Mouse (Mus musculus): ENCODE data around the gene Gm128. TPM values are rescaled to one million over a fixed set of nuclear protein-coding genes. Genes with fewer than 3 reads are reported as not detected.
A peak's percentile ranks its signal among the peaks of the same experiment; 100 is the strongest.
"Not testable (repeated sequence)": the region's sequence is repeated elsewhere in the genome, so short reads cannot be mapped to it uniquely, and the experiment has no call there.

The Gm128 gene
- polyA plus RNA-seq, 1 experiment = 1.7 TPM

GRCm38 (mm10) chr3:95224295-95224694 lies 17.1 kb downstream of the Gm128 start:
- Histone ChIP-seq H3K4me3 (replicated peaks) (peak overlapping the region; percentile 62), H3K36me3 (replicated peaks; ENCODE audit: low read length) (peaks cover 69% of the 10 kb centered on the region)

GRCm38 (mm10) chr3:95223041-95223440 lies 18.4 kb downstream of the Gm128 start:
- peaks cover 76% of the 10 kb centered on the region for H3K36me3 ChIP-seq (replicated peaks; ENCODE audit: low read length)

More at GRCm38 (mm10) chr3:95224295-95224694, 17.1 kb downstream of the Gm128 start:
- peaks cover 68% of the 10 kb centered on the region for H3K4me1 ChIP-seq
- no peaks in the 10 kb centered on the region for H3K27me3 ChIP-seq (replicated peaks)
- TF ChIP-seq FLI1 (IDR thresholded peaks at IDR 0.05; ENCODE audit: low read length) (no peak), GATA1 (IDR thresholded peaks at IDR 0.05; ENCODE audit: borderline replicate concordance, low read length) (no peak)
- no peaks in the 10 kb centered on the region for H3K9me3 ChIP-seq

GRCm38 (mm10) chr3:95218466-95219137 lies 22.8 kb downstream of the Gm128 start:
- Histone ChIP-seq H3K4me3 (replicated peaks) (peak overlapping the region; percentile 98), H3K9me3 (no peaks in the 10 kb centered on the region), H3K4me1 (peaks cover 65% of the 10 kb centered on the region), H3K27me3 (replicated peaks) (no peaks in the 10 kb centered on the region), H3K36me3 (replicated peaks; ENCODE audit: low read length) (peaks cover 72% of the 10 kb centered on the region)
- TF ChIP-seq FLI1 (IDR thresholded peaks at IDR 0.05; ENCODE audit: low read length) = no peak
- no peak for TF ChIP-seq GATA1 (IDR thresholded peaks at IDR 0.05; ENCODE audit: borderline replicate concordance, low read length)

More at GRCm38 (mm10) chr3:95223041-95223440, 18.4 kb downstream of the Gm128 start:
- TF ChIP-seq FLI1 (IDR thresholded peaks at IDR 0.05; ENCODE audit: low read length) = no peak
- TF ChIP-seq GATA1 (IDR thresholded peaks at IDR 0.05; ENCODE audit: borderline replicate concordance, low read length) = no peak
- Histone ChIP-seq H3K4me1 (peaks cover 79% of the 10 kb centered on the region), H3K4me3 (replicated peaks) (peak overlapping the region; percentile 31), H3K9me3 (no peaks in the 10 kb centered on the region), H3K27me3 (replicated peaks) (no peaks in the 10 kb centered on the region)

- no peaks in the 10 kb centered on the region for H3K9me3 ChIP-seq
- peak within 1 kb of the TSS; percentile 98 for H3K4me3 ChIP-seq (replicated peaks)
- H3K36me3 ChIP-seq (replicated peaks; ENCODE audit: low read length) = peaks cover 64% of the 10 kb centered on the region
- TF ChIP-seq FLI1 (IDR thresholded peaks at IDR 0.05; ENCODE audit: low read length) (peak; percentile 25; the same call in 1 of the 2 replicates), GATA1 (IDR thresholded peaks at IDR 0.05; ENCODE audit: borderline replicate concordance, low read length) (no peak)
- no peaks in the 10 kb centered on the region for H3K27me3 ChIP-seq (replicated peaks)
- peaks cover 56% of the 10 kb centered on the region for H3K4me1 ChIP-seq
Measured at GRCm38 (mm10) chr3:95217255-95218134, 23.9 kb downstream of the Gm128 start, which contains the start of gene Gabpb2. Gene Gabpb2 (minus strand): TSS chr3:95217916.

- H3K4me1 ChIP-seq = peaks cover 48% of the 10 kb centered on the region
- TF ChIP-seq FLI1 (IDR thresholded peaks at IDR 0.05; ENCODE audit: low read length) (no peak), GATA1 (IDR thresholded peaks at IDR 0.05; ENCODE audit: borderline replicate concordance, low read length) (no peak)
- no peaks in the 10 kb centered on the region for H3K9me3 ChIP-seq
- peak overlapping the region; percentile 98 for H3K4me3 ChIP-seq (replicated peaks)
- H3K36me3 ChIP-seq (replicated peaks; ENCODE audit: low read length) = peaks cover 65% of the 10 kb centered on the region
- no peaks in the 10 kb centered on the region for H3K27me3 ChIP-seq (replicated peaks)
Measured at GRCm38 (mm10) chr3:95216655-95217254, 24.6 kb downstream of the Gm128 start.

GRCm38 (mm10) chr3:95213609-95213975 lies 27.8 kb downstream of the Gm128 start:
- H3K36me3 ChIP-seq (replicated peaks; ENCODE audit: low read length) = peaks cover 63% of the 10 kb centered on the region
- no peak for TF ChIP-seq GATA1 (IDR thresholded peaks at IDR 0.05; ENCODE audit: borderline replicate concordance, low read length)
- TF ChIP-seq FLI1 (IDR thresholded peaks at IDR 0.05; ENCODE audit: low read length) = no peak

GRCm38 (mm10) chr3:95212889-95213608 lies 28.3 kb downstream of the Gm128 start:
- not testable (repeated sequence) for H3K9me3 ChIP-seq; H3K4me3 ChIP-seq (replicated peaks); H3K27me3 ChIP-seq (replicated peaks)
- Histone ChIP-seq H3K4me1 (peaks cover 19% of the 10 kb centered on the region), H3K36me3 (replicated peaks; ENCODE audit: low read length) (peaks cover 67% of the 10 kb centered on the region)

More at GRCm38 (mm10) chr3:95213609-95213975, 27.8 kb downstream of the Gm128 start:
- no peaks in the 10 kb centered on the region for H3K9me3 ChIP-seq
- H3K27me3 ChIP-seq (replicated peaks) = no peaks in the 10 kb centered on the region
- H3K4me3 ChIP-seq (replicated peaks) = no peak overlapping the region
- H3K4me1 ChIP-seq = peaks cover 24% of the 10 kb centered on the region

GRCm38 (mm10) chr3:95210585-95210984 lies 30.8 kb downstream of the Gm128 start:
- H3K27me3 ChIP-seq (replicated peaks) = no peaks in the 10 kb centered on the region
- H3K4me1 ChIP-seq = peaks cover 10% of the 10 kb centered on the region; the same call in 1 of the 2 replicates
- H3K9me3 ChIP-seq = no peaks in the 10 kb centered on the region
- TF ChIP-seq GATA1 (IDR thresholded peaks at IDR 0.05; ENCODE audit: borderline replicate concordance, low read length) (no peak), FLI1 (IDR thresholded peaks at IDR 0.05; ENCODE audit: low read length) (no peak)
- H3K36me3 ChIP-seq (replicated peaks; ENCODE audit: low read length) = peaks cover 82% of the 10 kb centered on the region
- H3K4me3 ChIP-seq (replicated peaks) = no peak overlapping the region

- Histone ChIP-seq H3K36me3 (replicated peaks; ENCODE audit: low read length) (peaks cover 84% of the 10 kb centered on the region), H3K4me3 (replicated peaks) (no peak overlapping the region), H3K9me3 (no peaks in the 10 kb centered on the region), H3K4me1 (peaks cover 3% of the 10 kb centered on the region; the same call in 1 of the 2 replicates), H3K27me3 (replicated peaks) (no peaks in the 10 kb centered on the region)
- TF ChIP-seq FLI1 (IDR thresholded peaks at IDR 0.05; ENCODE audit: low read length) (no peak), GATA1 (IDR thresholded peaks at IDR 0.05; ENCODE audit: borderline replicate concordance, low read length) (no peak)
Measured at GRCm38 (mm10) chr3:95208286-95208685, 33.1 kb downstream of the Gm128 start.
